Mouse (Mus musculus) c-Kit-positive CD71-positive TER-119-positive erythroid progenitor cells, embryonic 14.5 days (primary cell): ENCODE results near the gene Mfng.

ENCODE experiments used
- DNase-seq: peaks from one replicate; pipeline ENCODE4 v3.0.0-alpha.2; 2013; ENCODE audit warnings: low spot score

Gene Mfng

GRCm38 (mm10) chr15:78715856-78716255 is 57.4 kb downstream of the Mfng start:
- DNase-seq: no peak

DNA sequence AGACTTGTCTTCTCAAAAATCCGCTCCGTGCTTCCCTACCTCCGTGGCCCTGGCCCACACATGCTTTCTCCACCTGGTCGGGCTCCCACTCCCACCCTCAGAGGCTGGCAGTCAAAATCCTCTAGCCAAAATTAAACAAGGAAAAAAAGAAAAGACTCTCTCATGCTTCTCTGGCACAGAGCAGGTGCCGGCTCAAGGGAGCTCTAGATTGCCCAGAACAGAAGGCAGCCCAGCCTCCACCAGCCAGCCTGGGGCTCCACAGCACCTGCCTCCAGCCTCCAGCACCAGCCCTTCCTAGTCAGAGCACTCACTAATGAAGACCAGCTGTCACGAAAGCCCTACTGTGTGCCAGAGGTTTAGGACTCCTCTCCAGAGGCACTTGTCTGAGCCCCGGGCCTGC is 59.5 kb downstream of the Mfng start:
- DNase-seq: no peak

DNA sequence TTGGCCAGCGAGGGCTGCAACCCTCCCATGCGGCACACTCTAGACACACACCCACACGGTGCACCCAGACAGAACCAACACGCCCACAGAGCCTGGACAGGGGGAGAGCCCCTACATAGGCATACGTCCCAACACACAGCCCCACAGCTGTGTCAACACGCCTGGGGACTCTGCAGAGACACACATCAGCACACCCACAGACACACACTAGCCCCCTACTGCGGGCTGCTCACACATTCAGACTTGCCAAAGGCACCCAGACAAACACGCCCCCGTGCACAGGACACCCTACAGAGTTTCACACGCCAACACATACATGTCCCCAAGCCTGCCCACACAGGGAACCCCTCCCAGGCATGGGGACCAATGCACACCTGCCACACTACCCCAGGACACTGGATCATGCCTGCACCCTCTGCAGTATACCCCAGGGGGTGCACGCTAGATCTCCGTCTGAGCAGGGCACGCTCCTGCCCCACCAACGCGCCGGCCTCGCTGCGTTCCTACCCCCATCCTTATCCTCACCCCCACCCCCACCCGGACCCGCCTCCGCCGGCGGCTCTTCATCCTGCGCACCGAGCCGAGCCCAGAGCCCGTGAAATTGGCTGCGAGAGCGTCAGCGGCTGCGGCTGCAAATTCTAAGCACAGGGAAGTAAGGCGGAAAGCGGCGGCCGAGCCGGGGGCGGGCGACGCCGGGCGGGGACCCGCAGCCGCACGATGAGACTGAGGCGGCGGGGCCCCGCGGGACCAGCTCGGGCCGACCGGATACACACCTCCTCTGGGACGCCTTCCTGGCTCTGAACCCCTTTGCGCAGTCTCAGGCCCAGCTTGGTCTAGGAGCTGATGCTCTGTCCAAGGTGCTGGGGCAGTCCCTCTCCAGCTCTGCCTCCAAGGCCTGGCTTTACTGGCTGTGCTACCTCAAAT is 60.7 kb downstream of the Mfng start:
- no peak for DNase-seq

DNA sequence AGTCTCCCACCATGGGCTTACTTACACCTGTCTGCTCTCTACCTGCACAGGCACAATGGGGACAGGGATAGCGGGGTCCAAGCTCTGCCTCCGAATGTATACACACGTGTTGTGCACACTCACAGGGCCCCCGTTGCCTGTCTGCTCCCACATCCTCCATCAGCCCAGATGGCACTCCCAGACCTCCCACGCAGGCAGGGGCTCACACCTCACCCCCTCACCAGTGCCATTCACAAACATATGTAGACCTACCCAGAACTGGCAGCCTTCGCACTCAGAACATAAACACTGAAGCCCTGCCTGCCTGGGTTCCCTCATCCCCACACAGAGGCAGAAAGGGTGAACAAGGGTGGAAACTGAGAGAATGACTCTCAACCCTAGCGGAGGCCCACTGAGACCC is 61.3 kb downstream of the Mfng start:
- DNase-seq: no peak

DNA sequence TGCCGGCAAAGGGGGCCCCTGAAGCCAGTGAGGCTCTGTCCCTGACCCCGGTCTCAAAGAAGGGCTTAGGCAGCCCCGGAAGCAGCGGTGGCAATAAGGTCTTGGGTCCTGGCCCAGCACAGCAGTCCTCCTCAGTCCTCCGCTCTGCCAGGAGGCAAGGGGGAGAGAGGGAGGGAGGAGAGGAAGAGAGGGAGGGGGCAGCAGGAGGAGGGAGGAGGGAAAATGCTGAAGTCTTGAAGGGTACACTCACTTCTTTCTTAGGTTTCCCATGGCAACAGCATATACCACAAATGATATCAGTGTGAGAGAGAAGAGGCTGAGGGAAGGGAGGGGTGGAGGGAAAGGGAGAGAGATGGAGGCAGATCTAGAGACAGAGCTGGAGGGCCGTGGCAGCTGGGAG is 62.6 kb downstream of the Mfng start:
- DNase-seq: no peak

DNA sequence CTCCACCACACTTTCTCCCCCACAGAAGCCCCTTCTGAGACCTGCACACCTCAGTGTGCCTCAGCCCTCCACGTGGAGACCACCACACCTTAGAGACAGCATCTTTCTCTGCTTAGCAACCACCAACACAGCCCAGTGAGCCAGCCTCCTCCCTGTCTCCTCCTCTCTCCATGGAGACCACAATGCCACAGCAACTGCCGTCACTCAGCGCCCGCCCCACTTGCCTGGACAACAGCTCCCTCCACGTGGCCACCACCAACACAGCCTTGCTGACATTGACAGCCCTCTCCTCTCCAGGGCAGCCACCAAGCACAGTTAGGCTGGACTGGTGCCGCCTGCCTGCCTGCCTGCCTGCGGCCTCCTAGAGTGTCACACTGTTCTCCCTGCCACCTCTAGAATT is 63.5 kb downstream of the Mfng start:
- no peak for DNase-seq

DNA sequence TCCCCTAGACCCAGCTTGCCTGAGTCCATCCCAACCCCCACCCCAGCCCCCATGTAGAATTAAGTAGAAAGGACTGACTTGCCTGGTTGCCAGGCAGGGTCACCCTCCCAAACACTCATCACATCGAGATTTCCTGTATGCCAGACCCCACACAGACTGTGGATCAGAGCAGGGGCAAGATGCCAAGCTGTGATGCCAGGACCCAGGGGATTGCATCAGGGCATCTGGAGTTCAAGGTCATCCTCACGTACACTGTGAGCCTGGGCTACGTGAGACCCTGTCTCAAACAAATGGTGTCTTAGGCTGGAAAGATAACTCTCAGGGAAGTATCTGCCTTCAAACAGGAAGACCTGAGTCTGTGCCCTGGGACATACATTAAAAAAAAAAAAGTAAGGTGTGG is 66.6 kb downstream of the Mfng start:
- no peak for DNase-seq
